Mouse (Mus musculus) megakaryocyte-erythroid progenitor cell, adult 5-6 weeks (primary cell): ENCODE measurements around the gene Ttll7. TPM values are rescaled to one million over a fixed set of nuclear protein-coding genes. Genes with fewer than 3 reads are reported as not detected.

ENCODE experiments used
- ATAC-seq: replicated peaks from 2 replicates; pipeline ENCODE4 v1.8.0; 2016; ENCODE audit warnings: mild to moderate bottlenecking, inconsistent platforms; ENCODE audit not compliant: severe bottlenecking, poor library complexity, low FRiP score, low TSS enrichment
- total RNA-seq, 2 experiments: library from RNA; stranded (forward) in 1 of 2; stranded (reverse) in 1 of 2; fragments of 200-1000, 215-1000 nt in 1 of 2; fragments of >200 nt in 1 of 2; fragmentation: Nextera tagmentation in 1 of 2; gene quantifications; 2 replicates each; pipeline ENCODE4 v1.2.3; 2014 to 2017

The Ttll7 gene
- total RNA-seq, 2 experiments from 2014 or later: not detected

DNA sequence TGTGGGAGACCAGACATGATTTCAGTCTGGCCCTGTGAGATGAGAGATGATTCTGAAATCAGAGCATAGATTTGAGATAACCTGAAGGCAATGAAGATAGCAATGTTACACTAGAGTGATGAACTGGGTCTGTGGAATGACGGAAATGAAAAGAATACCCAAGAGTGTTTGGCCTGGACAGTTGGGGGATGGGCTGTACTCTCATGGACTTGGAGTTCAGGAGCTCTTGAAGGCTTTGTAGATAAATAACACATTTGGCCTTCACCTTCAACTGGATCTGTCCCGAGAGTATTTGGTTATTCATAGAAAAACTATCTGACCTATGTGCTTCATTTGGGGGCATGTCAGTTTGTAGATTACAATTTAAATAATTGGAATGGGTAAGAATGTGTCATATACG is 53.4 kb downstream of the Ttll7 start:
- ATAC-seq: no peak

DNA sequence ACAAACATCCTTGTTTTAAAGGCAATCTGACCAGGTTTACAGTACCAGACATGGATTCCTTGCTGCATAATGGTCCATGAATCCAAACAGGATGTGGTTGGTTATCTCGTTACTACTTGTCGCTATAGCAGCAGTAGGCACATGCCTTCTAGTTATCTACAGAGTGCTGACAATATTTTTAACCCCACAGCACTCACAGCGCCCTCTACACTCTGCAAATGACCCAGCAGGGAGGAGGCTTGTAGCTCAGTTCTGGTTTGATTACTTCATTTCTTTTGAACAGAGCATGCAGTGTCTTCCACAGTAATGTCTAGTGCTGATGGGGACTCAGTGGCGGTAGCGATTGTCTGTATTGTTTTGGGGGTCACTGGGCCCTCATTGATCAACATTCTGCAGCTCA is 56.8 kb downstream of the Ttll7 start:
- ATAC-seq: peak; percentile 74

DNA sequence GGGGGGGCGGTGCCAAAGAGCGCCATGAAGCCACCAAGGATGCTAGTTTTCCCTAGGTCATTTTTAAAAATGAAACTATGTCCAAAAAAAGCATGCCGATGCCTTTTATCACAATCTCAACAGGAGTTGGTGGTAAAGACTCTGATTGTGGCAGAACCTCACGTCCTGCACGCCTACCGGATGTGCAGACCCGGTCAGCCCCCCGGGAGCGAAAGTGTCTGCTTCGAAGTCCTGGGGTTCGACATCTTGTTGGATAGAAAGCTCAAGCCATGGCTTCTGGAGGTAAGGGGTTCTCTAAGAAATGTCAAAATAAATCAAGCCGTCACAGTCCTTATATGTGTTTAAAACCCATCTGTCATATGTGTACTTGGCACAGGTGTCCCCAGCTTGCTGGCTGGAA is 60.9 kb downstream of the Ttll7 start:
- no peak for ATAC-seq

DNA sequence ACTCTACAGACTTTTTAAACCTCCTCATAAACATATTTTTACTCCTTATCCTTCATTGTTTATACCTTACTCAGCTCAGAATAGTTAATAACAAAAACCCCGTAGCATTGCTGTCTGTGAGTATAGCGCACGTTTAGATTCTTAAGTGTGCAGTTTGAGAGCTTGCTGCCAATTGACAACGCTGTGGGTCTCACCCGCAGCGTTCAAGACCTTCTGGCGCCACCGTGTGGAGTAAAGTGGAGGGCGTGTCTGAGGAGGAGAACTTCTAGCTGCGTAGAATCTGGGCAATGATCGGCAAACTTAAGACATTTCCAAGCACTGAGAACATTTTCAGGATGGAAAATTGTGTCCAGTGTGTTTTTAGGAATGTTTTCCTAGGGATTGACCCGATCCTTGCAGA is 62.6 kb downstream of the Ttll7 start:
- ATAC-seq: peak; percentile 98

DNA sequence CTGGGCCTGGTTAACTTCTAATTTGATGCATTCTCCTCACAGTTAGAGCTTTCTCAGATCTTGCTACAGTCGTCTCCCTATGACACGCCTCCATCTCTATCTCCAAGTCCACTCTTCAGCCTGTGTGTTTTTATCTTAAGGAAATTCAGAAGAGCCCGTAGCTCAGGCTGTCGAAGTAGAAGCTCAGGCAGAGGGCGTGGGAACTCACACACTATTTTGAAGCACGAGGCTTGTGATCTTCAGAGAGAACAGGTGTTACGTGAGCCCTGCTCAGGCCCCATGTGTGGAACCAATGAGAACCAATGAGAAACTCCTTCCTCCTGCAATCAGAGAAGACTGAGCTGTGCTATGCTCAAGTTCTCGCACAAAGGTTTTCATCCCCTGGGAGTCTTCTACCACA is 65.7 kb downstream of the Ttll7 start:
- no peak for ATAC-seq

DNA sequence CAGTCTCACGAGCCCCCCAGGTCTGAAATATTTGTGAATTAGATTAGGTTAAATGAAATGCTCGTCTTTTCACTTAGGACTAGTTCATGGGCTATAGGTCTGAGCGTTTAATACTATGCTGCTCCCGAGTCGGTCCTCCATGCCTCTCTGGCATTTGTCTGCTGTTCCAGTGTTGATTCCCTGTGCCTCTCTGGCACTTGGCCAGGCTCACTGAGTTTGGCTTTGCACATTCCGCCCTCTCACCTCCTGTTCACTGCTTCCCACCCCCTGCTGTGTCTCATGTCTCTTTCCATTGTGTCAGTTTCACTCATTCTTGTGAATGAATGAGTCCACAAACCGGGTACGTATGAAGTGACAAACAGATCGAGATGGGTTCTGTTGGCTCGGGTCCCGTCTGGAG is 66.2 kb downstream of the Ttll7 start:
- no peak for ATAC-seq

DNA sequence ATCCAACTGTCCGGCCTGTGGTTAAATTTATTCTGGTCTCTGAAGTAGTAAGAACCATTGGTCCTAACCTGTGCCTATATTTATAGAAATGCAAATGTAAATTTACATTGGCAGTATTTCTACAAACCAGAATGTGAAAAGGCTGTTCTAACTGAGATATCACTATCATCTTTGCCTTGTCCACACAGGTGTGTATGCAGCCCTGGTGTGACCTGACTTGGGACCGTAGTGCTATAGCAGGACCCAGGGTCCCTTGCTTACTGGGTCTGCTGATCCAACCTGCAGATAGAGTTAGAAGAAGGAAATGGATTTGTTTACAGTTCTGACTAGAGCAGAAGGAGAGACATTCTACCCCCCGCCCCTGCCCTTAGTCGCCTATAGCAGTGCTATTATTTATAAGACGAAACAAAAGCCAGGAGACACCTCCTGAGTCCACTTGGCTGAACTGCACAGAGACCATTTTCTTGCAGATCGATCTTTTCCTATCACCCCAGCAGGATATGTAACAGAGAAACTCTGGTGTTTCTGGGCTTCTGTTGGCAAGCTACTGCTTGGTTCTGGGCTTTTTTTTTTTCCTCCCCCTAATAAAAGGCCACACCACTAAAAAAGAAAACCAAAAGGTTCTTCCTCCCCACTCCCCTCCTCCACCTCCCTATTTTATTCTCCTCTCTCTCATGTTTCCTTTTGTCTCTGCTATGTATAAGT is 75.3 kb downstream of the Ttll7 start:
- ATAC-seq: no peak

DNA sequence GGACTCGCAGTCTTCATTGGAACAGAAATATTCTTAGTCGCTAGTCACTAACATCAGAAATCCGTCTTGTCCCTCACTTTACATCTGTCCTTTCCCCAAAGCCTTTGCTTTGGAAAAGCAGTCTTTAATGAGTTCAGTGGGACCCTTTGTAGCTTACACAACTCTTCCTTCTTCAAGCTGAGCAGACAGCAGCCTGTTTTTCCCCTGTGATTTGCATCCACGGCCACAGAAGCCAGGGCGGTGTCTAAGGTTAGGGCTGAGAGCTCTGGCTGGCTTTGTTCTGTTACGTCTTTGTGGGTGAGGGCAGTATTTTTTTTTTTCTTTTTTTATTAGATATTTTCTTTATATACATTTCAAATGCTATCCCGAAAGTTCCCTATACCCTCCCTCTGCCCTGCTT is 76.0 kb downstream of the Ttll7 start:
- no peak for ATAC-seq

DNA sequence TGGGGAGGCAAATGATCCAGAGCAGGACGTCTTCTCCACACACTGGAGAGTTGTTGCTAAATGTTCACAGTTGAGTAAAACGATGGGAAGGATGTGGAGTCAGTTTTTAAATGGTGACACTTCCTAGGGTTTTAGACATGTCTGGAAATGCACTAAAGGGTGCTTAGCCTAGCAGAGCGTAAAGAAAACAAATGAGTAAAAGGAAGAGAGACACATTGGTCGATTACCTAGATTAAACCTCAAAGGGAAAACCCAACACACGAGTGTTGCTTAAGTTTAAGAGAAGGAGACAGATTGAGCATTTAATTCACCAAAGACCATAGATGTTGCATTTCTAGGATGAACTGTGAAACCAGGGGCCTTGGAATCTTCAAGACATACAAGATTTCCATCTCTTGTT is 76.8 kb downstream of the Ttll7 start:
- ATAC-seq: no peak

DNA sequence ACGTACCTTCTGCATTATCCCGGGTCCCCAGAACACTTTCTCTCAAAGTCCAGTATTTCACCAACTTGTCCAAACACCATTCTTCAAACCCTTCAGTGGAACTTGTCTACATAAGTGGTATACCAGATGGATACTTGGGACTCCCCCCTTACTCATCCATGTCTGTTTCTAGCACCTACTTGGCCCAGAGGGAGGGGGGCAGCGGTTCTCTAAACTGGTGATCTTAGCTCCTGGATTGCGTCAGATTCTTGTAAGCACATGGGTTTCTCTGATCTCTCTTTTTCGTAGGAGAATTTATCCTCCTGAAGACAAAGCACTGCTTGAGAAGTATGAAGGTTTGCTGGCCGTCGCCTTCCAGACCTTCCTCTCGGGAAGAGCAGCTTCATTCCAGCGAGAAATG is 79.0 kb downstream of the Ttll7 start:
- no peak for ATAC-seq

DNA sequence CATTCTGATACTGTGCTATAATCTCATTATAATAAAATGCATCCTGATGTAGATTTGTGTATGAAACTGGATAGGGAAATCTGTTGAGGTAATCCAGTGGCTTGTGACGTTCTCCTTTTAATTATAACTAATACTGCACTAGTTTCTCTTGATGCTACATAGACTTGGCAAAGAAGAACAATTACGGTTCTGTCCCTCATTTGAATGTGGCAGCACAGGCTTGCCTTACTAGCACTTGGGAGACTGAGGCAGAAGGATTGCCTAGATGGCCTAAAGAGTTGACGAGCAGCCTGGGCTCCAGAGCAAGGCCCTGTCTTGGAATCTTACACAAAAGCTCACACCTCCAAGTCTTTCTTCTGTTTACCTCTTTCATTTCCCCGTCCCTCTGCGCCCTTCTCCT is 80.3 kb downstream of the Ttll7 start:
- no peak for ATAC-seq

DNA sequence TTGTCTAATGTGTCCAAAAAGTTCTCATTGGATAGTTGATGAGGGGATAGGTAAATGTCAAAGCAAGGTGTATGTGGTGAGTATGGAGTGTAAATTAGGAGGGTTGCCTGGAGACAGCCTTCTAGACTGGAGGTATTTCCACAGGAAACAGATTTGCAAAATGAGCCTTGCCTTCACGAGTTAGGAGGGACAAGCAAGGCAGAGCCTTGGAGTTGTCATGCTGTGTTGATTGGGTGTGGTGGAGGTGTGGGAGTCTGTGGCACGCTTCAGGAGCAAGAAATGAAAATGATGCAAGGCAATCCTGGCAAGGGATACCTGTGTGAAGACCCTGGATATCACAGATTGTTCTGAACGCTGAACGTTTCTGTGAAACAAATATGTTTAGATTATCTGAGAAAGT is 84.7 kb downstream of the Ttll7 start:
- no peak for ATAC-seq

DNA sequence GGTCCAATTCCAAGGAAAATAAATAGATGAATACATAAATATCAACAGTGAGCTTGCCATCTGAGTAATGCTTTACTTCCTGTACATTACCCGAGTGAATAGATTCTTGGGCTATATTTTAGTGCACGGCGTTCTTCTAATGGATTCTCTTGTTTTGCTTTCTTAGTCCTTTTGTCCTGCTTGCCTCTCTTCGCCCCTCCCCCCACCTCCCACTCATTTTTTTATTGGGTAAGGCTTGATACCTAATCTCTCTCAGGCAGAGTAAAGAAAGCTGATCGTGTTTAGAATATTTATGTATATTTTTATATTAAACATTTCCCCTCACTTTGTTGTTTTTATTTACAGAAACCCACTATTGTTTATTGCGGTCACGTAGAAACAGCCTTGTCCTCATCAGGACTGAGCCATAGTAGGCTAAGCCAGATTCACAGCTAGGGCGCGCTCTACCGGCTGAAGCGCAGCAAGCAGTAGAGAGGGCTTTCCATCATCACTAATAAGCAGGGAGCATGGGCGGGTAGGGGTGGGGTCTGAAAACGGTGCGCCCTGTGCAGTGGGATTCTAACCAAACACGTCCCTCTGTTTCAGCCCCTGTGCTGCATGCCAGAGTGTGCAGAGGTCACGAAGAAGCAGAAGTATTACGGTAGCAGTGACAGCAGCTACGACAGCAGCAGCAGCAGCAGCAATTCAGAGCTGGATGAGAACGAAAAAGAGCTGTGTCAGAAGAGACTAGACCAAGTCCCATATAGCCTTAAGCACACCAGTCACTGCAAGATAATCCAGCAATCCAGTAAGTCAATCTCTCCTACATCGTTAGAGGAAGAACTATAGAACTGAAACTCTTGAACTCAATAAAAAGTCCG is 87.5 kb downstream of the Ttll7 start:
- peak; percentile 52; the same call in 1 of the 2 replicates for ATAC-seq

DNA sequence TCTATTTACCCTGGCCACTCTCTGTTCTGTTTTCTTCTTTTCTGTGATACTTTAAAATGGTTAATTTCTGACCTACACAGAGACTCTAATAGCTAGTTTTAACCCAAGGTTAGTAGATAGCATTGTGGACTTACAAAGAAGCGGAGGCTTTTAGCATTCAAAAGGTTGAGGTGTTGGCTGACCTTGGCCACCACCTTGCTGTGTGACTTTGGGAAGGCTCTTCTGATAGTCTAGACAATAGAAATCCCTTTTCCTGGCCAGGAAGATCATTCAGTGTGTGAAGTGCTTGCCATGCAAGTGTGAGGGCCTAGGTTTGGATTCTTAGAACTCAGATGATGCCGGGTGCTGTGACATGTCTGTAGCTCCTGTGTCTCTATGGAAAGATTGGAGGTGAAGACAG is 90.9 kb downstream of the Ttll7 start:
- no peak for ATAC-seq

DNA sequence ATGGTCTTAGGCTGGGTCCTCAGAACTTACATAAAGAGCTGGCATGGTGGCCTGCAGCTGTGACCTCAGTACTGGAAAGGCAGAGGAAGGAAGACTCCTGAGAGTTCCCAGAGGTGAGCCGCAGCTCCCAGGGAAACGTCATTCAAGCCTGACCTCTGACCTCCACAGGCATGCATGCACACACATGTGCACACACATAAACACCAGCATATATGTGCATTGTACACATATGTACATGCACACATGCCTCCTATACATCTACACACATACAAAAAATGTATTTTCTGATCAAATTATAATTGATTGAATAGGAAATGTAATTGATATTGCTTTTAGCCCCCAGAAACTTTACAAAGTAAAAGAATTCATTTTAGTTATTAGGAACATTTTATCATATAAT is 93.2 kb downstream of the Ttll7 start:
- ATAC-seq: no peak

DNA sequence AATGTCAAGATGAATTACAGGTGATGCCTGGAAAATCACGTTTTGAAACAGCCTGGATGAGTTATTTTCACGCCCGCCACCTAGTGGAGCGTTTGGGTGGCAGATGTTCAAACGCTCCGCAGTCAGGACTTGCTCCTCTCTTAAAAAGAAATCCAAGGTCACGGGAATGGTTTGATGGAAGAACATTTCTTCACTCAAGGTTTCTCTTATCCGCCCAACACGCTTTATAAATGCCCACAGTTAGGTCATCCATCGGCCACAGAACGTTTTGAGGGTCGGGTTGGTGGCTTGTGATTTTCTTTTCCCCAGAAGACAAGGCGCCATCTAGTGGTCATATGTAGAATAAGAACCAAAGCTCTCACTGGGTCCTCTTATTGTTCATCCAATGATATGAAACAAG is 93.7 kb downstream of the Ttll7 start:
- ATAC-seq: peak; percentile 91

DNA sequence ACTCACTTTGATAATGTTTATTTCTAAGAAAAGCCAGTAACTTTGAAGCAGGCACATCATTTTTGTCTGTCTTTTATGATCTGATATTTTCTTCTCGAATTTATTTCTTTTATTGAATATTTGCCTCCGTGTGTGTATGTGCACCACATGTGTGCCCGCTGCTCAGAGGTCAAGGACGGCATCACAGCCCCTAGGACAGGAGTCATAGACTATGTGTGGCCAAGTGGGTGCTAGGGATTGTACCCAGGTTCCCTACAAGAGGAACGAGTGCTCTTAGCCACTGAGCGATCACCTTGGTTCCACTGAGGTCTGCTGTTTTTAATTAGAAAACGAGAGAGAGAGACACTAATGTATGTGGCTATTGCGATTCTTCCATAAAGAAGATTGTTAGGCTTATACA is 94.5 kb downstream of the Ttll7 start:
- ATAC-seq: no peak

DNA sequence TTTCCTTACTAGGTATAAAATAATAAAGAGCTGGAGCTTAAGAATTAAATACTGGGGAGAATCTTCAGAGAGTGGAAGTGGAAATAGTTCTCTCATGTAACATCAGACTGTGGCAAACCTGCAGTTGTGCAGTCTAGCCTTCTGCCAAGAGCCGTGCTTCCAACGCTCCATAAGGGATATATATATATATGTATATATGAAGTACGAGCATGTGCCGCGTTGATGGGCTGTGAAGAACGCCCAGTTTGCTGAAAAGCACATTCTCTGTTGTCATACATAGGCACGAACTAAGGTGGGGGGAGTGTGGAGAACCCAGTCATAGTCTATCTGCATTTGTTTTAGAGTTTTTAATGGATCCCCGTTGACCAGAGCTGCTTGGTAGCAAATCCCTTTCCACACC is 104.6 kb downstream of the Ttll7 start:
- no peak for ATAC-seq

DNA sequence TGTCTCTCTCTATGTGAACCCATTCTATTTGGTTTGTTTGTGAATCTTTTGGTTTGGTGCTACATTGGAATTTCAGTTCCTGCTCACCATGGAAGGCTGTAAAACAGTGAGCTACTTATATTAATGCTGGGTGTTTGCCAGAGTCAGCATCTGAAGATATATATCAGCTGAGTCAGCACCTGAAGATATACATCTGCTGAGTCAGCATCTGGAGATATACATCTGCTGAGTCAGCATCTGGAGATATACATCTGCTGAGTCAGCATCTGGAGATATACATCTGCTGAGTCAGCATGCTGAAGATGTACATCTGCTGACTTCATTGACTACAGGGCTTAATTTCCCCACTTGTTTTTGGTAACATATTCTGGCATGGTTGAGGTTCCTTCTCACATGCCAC is 110.7 kb downstream of the Ttll7 start:
- ATAC-seq: no peak

DNA sequence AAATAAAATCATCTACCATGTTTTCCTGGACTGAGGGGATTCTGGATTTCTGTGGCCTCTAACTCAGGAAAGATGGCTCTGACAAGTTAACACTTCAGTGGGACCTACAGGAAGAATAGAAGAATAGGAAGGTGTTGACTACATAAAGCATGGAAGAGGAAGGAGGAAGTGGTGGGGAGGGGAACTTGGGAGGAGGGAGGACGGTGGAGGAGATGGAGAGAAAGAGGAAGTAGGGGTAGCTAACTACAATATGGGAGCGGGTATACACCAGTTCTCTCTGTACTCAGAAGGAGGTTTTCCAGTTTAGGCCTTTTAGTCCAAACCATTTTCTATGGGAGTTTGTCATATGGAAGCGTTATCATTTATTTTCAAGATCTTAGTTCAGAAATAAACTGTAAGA is 112.2 kb downstream of the Ttll7 start:
- ATAC-seq: no peak

DNA sequence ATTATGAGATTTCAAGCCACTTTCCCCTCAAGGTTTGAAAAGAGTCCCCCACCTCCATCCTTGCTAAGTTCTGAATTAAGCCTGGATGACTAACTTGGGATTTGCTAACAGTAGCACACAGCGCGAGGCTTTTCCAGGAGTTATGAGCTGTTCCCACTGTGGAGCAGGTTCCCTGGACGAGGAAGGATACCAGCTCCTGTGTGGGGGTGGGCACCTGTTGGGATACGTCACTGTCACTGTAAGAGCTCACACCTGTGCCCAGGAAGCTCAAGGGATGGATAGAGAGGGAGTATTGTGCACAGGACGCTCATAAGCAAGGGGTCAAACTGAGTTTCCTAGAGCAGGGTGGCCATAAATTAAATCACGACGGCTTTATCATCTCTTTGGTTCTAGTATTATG is 115.1 kb downstream of the Ttll7 start:
- ATAC-seq: no peak
